Mouse (Mus musculus) left cerebral cortex, adult 18-20 months (tissue): ENCODE data around the gene Ptchd4. TPM values are rescaled to one million over a fixed set of nuclear protein-coding genes. Genes with fewer than 3 reads are reported as not detected.
A peak's percentile ranks its signal among the peaks of the same experiment; 100 is the strongest.

Experiments used
- DNase-seq, 2 experiments: peaks; one replicate each; pipeline ENCODE4 v3.0.0; 2021 to 2022; ENCODE audit warnings: low spot score in 2 of 2, mixed read lengths in 1 of 2
- long read RNA-seq, 2 experiments: library from polyadenylated mRNA; stranded (forward); transcript quantifications; one replicate each; pipeline ENCODE4 v2.0.0; 2021
- total RNA-seq, 2 experiments: library from RNA; stranded (reverse); gene quantifications; 2 replicates each; pipeline ENCODE4 v1.2.3; 2021

Gene Ptchd4
- total RNA-seq, result 10 to 100 TPM in 1 of 2 experiments, 1 to 10 TPM in 1; 8.4 to 10.3 TPM
- long read RNA-seq, experiment 1, partial matches to known transcripts, result 0 of 5 reads
- long read RNA-seq, experiment 1, other reads (novel, unspliced or antisense), result 4 of 5 reads
- long read RNA-seq, experiment 2, partial matches to known transcripts, result 1 of 3 reads
- long read RNA-seq, experiment 2, other reads (novel, unspliced or antisense), result 2 of 3 reads

GRCm38 (mm10) chr17:42315669-42316611, at the start of gene Ptchd4:
Ptchd4 (plus strand) TSS chr17:42315947.
- DNase-seq, result peak; percentile 52 to 69

DNA sequence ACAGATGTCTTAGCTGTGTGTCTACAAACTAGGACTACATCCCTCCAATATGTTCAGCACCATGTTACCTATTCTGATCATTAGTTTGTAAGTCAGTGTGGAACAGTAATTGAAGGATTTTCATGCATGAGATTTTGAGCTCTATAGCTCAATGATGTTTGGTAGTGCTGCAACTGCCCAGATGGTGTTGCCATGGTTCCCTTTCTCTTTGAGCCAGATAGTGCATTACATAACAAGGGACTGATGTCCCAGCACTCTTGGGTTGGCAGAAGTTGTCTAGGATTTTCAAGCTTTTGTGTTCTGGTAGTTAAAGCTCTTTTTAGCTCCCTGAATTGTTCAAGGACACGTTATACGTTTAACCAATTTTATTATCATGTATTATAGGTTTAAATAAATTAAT, 38.9 kb upstream of the Ptchd4 start:
- peak; percentile 2 to 8 for DNase-seq

- DNase-seq, result no peak
Measured at GRCm38 (mm10) chr17:42284391-42284790, 31.4 kb upstream of the Ptchd4 start.

GRCm38 (mm10) chr17:42286255-42286654, 29.5 kb upstream of the Ptchd4 start:
- no peak for DNase-seq

- no peak for DNase-seq
Measured at GRCm38 (mm10) chr17:42290341-42290740, 25.4 kb upstream of the Ptchd4 start.

DNA sequence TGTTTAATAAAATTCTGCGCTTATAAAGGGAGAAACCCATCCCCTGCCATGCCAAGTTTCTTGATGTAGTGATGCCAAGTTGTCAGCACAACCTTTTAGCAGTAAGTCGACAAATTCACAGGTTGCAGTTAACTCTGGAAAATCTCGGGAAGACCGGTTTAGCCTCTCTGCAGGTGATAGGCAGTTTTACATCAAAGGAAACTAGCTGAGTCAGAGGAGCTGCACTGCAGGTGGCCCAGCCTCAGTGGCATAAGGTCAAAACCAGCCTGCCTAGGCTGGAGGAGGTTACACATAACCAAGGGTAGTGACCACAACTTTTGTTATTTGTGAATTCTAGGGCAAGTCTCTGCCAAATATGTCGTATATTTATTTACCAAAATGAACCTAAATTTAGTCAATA, 24.0 kb upstream of the Ptchd4 start:
- DNase-seq, result no peak

DNA sequence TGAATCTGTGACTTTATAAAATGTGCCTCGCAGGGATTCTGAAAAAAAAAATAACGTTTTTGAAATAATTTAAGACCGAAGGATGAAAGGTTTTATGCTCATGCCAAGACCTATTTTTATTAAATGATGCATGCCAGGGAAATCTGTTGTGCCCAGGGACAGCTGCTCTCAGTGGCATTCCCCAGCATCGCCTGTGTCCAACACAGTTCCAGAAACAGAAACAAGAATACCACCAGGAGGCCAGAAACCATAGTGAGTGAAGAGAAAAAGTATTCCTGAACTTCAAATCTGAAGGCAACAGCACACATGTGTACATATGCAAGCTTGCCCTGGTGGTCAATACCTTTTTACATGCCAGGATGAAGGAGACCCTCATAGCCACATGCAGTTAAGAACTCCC, 17.8 kb upstream of the Ptchd4 start:
- DNase-seq, result peak; percentile 3 to 8

DNA sequence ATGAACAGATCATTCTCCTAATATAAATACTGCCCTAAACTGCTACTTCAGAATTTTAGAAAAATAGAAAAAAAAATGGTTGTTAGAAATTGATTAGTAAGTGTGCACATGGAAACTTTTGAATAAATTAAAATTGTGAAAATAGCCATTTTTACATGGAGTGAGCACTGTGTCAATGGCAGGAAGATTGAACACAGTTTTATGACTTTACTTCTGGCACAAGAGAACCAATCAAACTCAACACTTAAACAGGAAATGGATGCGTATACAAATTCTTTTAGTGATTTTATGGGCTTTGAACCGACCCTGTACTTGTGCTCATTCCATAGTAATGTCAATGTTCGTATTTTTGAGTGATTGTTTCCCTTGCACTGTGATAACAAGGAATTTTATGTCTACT, 16.1 kb upstream of the Ptchd4 start:
- no peak for DNase-seq

- no peak for DNase-seq
Measured at GRCm38 (mm10) chr17:42303062-42303577, 12.6 kb upstream of the Ptchd4 start.

- DNase-seq, result no peak
Measured at GRCm38 (mm10) chr17:42304262-42304661, 11.5 kb upstream of the Ptchd4 start.

- DNase-seq, result no peak
Measured at GRCm38 (mm10) chr17:42307001-42307400, 8.7 kb upstream of the Ptchd4 start.

DNA sequence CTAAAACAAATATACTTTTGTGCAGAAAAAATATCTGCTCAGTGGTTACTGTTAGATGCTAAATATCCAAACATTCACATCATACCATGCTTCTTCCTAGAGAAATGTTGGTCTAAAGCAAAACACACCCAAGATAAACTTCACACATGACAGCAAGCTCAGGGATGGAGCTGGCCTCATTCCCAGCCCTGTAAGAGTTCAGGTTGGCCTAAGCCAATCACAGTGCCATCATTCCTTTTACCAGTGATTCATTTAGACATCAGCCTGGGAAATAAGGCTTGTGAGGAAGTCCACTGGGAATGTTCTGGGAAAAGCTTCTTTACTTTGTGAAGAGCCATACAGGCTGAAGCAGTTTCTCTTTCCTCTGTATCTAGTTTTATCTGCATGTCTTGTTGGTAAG, 5.6 kb upstream of the Ptchd4 start:
- DNase-seq, result no peak

GRCm38 (mm10) chr17:42316612-42316982, 850 bp downstream of the Ptchd4 start:
- peak; percentile 34 to 40 for DNase-seq

GRCm38 (mm10) chr17:42335787-42336186, 20.0 kb downstream of the Ptchd4 start:
- no peak for DNase-seq

GRCm38 (mm10) chr17:42336571-42336970, 20.8 kb downstream of the Ptchd4 start:
- no peak for DNase-seq

DNA sequence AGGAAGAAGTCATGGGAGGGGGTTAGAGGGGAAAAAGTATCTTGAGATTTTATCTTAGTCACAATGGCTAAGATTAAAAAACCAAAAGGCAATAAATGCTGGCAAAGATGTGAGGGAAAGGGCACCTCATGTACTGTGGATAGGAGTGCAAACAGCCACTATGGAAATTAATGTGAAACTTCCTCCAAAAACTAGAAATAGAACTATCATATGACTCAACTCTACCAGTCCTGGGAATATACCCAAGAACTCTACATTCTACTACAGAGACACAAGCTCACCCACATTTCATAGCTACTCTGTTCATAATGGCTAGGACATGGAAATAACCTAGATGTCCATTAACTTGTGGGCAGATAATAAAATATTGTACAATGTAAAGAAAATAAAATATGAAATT, 30.3 kb downstream of the Ptchd4 start:
- no peak for DNase-seq

GRCm38 (mm10) chr17:42358481-42358880, 42.7 kb downstream of the Ptchd4 start:
- peak; percentile 12 to 19 for DNase-seq

DNA sequence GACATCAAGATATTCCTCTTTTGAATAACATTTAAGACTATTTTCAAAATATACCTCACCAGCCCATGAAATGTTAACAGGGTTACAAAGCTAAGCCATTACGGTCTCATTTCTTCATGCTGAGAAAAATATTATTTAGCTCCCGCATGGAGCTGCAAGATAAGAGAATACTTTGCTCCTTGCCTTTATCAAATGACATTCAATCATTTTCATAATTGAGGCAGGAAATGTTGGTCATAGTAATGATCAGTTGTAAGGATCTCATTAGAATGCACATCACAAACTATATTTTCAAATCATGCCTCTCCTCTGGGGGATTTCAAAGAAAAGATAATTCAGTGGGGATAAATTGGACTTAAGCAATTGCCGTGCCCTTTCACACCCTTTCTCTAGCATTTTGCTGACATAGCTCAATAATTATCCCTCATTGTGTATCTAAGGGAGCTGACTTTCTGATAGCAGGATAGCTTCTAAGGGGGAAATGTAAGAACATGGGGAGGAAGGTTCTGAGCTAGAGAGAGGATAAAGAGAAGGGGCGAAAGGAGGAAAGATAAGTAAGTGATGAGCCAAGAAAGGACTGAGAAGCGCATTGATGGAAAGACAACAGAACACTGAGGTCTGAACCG, 47.5 kb downstream of the Ptchd4 start:
- DNase-seq, result no peak

- no peak for DNase-seq
Measured at GRCm38 (mm10) chr17:42364716-42365115, 49.0 kb downstream of the Ptchd4 start.

GRCm38 (mm10) chr17:42374881-42375280, 59.1 kb downstream of the Ptchd4 start:
- no peak for DNase-seq

DNA sequence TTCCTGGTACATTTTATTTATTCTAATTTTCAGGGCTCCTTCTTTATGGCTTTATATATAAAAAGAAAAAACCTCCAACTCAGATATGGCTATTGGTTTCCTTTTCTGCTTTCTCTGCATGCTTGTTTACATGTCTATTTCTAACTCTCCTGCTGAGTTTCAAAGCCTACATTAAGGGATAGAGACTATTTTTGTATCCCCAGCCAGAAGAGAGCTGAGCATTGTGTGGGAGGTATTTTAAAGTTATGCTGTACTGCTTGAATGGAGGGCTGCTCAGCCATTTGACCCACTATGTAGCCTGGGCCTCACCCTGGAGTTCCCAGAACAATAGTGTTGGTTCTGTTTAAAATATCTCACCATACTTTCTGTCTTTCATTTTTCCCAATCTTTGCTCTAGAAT, 77.3 kb downstream of the Ptchd4 start:
- DNase-seq, result no peak

- no peak for DNase-seq
Measured at GRCm38 (mm10) chr17:42395299-42395698, 79.6 kb downstream of the Ptchd4 start.
